Mouse (Mus musculus) hindbrain, embryonic 16.5 days (tissue): ENCODE measurements at regions not wholly inside any gene's neighbourhood (a gene's known extent, or its start where the extent isn't known, plus 50 kb on each side); places are given as distances from the start of the nearest gene placed in this dataset.

ENCODE experiments used
- ATAC-seq: fragments of 200-750 bp; cut with Nextera tagmentation; 2 replicates; pipeline ENCODE4 v1.8.0; 2017; ENCODE audit warnings: moderate TSS enrichment, moderate library complexity
- H3K27ac ChIP-seq: fragments of 300-500 bp; sonication (generic); 2 replicates; pipeline ENCODE4 v1.5.1; 2014; ENCODE audit warnings: low read depth, mild to moderate bottlenecking, control low read depth, low read length, moderate library complexity
- H3K27me3 ChIP-seq: fragments of 300-500 bp; sonication (generic); replicated peaks from 2 replicates; pipeline ENCODE4 v1.6.1; 2014; ENCODE audit warnings: low read length; ENCODE audit not compliant: control insufficient read depth, insufficient read depth
- H3K36me3 ChIP-seq: fragments of 300-500 bp; sonication (generic); 2 replicates; pipeline ENCODE4 v1.6.1; 2014; ENCODE audit warnings: mild to moderate bottlenecking, low read length, moderate library complexity, mixed read lengths; ENCODE audit not compliant: control insufficient read depth, insufficient read depth
- H3K4me1 ChIP-seq: fragments of 300-500 bp; sonication (generic); 2 replicates; pipeline ENCODE4 v1.6.1; 2014; ENCODE audit warnings: low read depth, low read length; ENCODE audit not compliant: control insufficient read depth, insufficient read depth
- H3K4me2 ChIP-seq: fragments of 300-500 bp; sonication (generic); 2 replicates; pipeline ENCODE4 v1.6.1; 2014; ENCODE audit warnings: mild to moderate bottlenecking, low read length, control low read depth, moderate library complexity
- H3K4me3 ChIP-seq: fragments of 300-500 bp; sonication (generic); 2 replicates; pipeline ENCODE4 v1.5.1; 2014; ENCODE audit warnings: mild to moderate bottlenecking, low read length, control low read depth, moderate library complexity
- H3K9ac ChIP-seq: fragments of 300-500 bp; sonication (generic); 2 replicates; pipeline ENCODE4 v1.6.1; 2014; ENCODE audit warnings: low read depth, mild to moderate bottlenecking, control low read depth, low read length, moderate library complexity
- H3K9me3 ChIP-seq: fragments of 300-500 bp; sonication (generic); 2 replicates; pipeline ENCODE4 v1.6.1; 2014; ENCODE audit warnings: mild to moderate bottlenecking, low read length, moderate library complexity; ENCODE audit not compliant: control insufficient read depth
- WGBS: fragments of 180-500 bp; shearing (Covaris S2); extraction: QIAGEN DNeasy Blood & Tissue Kit; methylation state at CpG from one replicate; pipeline ENCODE4 v1.1.7; 2014; 5-methylcytosine and 5-hydroxymethylcytosine counted together

DNA sequence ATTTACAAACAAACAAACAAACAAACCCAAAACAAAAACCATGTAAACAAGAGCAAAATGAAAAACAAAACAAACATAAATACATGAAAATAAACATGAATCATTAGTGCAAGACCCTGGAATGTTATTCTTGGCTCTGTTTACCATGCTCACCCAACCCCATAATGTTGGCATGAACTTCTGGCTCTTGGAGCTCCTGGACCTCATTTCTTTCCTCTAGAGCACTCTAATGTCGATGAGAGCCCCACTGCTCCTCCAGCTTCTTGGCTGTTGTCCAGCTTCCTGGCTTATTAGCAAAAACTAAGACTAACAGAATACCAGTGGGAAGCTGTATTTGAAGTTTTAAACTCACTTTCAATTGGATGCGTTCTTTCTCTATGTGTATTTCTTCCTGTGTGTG lies 81.3 kb upstream of the Gm21830 start:
- H3K9me3 ChIP-seq, result no peaks in the 10 kb centered on the region

DNA sequence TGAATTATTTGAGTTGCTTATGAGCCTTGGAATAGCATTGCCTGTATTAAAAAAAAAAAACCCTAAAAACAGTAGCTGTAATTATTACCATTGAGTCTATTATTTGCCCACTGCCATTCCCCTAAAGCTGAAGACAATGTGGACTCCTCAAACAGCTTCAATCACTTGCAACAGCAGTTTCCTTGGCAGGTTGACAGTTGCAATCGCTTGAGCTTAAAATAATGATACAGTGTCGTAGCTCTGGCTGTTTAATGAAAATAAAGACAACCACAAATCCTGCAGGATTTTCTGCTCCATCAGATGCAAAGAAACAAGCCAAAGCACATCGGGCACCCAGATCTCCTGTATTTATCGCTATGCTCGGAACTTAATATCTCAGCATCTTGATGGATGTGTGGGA lies 68.8 kb upstream of the Gm21830 start:
- no peaks in the 10 kb centered on the region for H3K36me3 ChIP-seq
- H3K4me1 ChIP-seq, result no peaks in the 10 kb centered on the region
- H3K4me3 ChIP-seq, result no peak overlapping the region
- WGBS, result 50% methylated on average over 5 of the region's 5 CpGs
- H3K9ac ChIP-seq, result no peak overlapping the region
- H3K27me3 ChIP-seq, result no peaks in the 10 kb centered on the region
- H3K27ac ChIP-seq, result no peak overlapping the region
- H3K4me2 ChIP-seq, result no peak overlapping the region
- H3K9me3 ChIP-seq, result no peaks in the 10 kb centered on the region
- no peak for ATAC-seq

More for the DNA sequence above, 81.3 kb upstream of the Gm21830 start:
- Histone ChIP-seq H3K27ac (no peak overlapping the region), H3K27me3 (no peaks in the 10 kb centered on the region), H3K4me2 (no peak overlapping the region), H3K4me1 (no peaks in the 10 kb centered on the region), H3K9ac (no peak overlapping the region), H3K4me3 (no peak overlapping the region), H3K36me3 (no peaks in the 10 kb centered on the region)
- 44% methylated on average over 2 of the region's 2 CpGs for WGBS
- ATAC-seq, result peak; percentile 85
